Mouse (Mus musculus): ENCODE data around the gene Stmn1.

DNA sequence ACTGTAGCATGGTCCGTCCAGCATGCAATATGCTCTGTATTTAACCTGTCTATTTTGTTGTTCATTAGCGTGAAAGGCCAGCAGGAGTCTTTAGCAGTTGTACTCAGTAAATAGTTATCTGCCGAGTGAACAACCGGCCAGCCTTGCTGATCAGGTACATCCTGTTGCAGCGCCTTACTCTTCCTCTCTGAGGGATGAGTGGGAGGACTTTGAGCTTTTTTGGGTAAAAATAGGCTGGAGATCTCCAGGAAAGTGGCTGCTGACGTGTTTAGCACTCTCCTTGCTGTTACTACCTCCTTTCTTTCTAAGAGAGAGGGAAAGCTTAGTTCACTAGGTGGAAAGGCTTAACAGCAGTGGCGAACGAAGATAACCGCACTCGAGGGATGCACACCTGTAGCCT is 49.6 kb downstream of the Stmn1 start:
- no peak for TF ChIP-seq CTCF (IDR thresholded peaks at IDR 0.05; ENCODE audit: low read depth)
- no peak for TF ChIP-seq EP300 (optimal IDR thresholded peaks at IDR 0.05)
